Mouse (Mus musculus): ENCODE measurements around the gene 1700003H04Rik.

- TF ChIP-seq CTCF (IDR thresholded peaks at IDR 0.05; ENCODE audit: extremely low read depth, insufficient read depth, low read length) (no peak), POLR2A (IDR thresholded peaks at IDR 0.05; ENCODE audit: extremely low read depth, insufficient read depth, low read length) (no peak)
Observed at GRCm38 (mm10) chr3:124581001-124581400, at the start of gene 1700003H04Rik.
